In genomic region chrX:159526388-159526787, GRCm38 (mm10) we compare ENCODE assay signal across 9 mouse cellular contexts. TPM values are rescaled to one million over a fixed set of nuclear protein-coding genes. Genes with fewer than 3 reads are reported as not detected.
DNase-seq lines count a peak whose midpoint lies in the region; ATAC-seq and TF ChIP-seq lines count a peak whose summit lies in the region.
"Had no signal": no experiment of that assay in that cellular context is flagged by ENCODE, and none has a peak within 500 bp of the region (broad histone marks: within the 10 kb centered on the region; RNA-seq: fewer than 3 reads in every experiment).

Bclaf3 (plus strand) TSS chrX:159526688.

- no peak for TF ChIP-seq POLR2A in lung, adult 2 months (IDR thresholded peaks at IDR 0.05; ENCODE audit: borderline replicate concordance, extremely low read depth, low read depth, low read length)

- no peak within 1 kb of the TSS for H3K4me2 ChIP-seq in lung, postnatal 0 days (replicated peaks; ENCODE audit: low read depth, low read length)
- no peak within 1 kb of the TSS for H3K4me2 ChIP-seq in hindbrain, embryonic 14.5 days (replicated peaks)
- H3K4me2 ChIP-seq in neural tube, embryonic 15.5 days: no peak within 1 kb of the TSS
- H3K4me2 ChIP-seq: liver, embryonic 13.5 days had no signal

- no peak for TF ChIP-seq CTCF in lung, postnatal 0 days (IDR thresholded peaks at IDR 0.05)
- no peak for TF ChIP-seq CTCF in lung, adult 2 months (IDR thresholded peaks at IDR 0.05; ENCODE audit: insufficient read depth, low read length)

- WGBS in lung, postnatal 0 days: 78% methylated on average over 6 of the region's 6 CpGs
- 81% methylated on average over 6 of the region's 6 CpGs for WGBS in lung, adult 2 months
- WGBS in hindbrain, embryonic 14.5 days: 82% methylated on average over 6 of the region's 6 CpGs
- 86% methylated on average over 6 of the region's 6 CpGs for WGBS in neural tube, embryonic 15.5 days

- no peaks in the 10 kb centered on the region for H3K9me3 ChIP-seq in lung, postnatal 0 days (ENCODE audit: low read length)
- H3K9me3 ChIP-seq in hindbrain, embryonic 14.5 days (ENCODE audit: control insufficient read depth, low read length): no peaks in the 10 kb centered on the region
- no peaks in the 10 kb centered on the region for H3K9me3 ChIP-seq in neural tube, embryonic 15.5 days (replicated peaks)
- H3K9me3 ChIP-seq: liver, embryonic 13.5 days had no signal

- H3K36me3 ChIP-seq in lung, postnatal 0 days (ENCODE audit: insufficient read depth, low read length): no peaks in the 10 kb centered on the region
- no peaks in the 10 kb centered on the region for H3K36me3 ChIP-seq in hindbrain, embryonic 14.5 days (replicated peaks; ENCODE audit: control insufficient read depth, insufficient read depth)
- no peaks in the 10 kb centered on the region for H3K36me3 ChIP-seq in neural tube, embryonic 15.5 days
- H3K36me3 ChIP-seq: liver, embryonic 13.5 days had no signal

- H3K4me1 ChIP-seq in lung, postnatal 0 days (ENCODE audit: insufficient read depth, low read depth, low read length): no peaks in the 10 kb centered on the region
- H3K4me1 ChIP-seq in lung, adult 2 months (ENCODE audit: control insufficient read depth, insufficient read depth, low read length): no peaks in the 10 kb centered on the region
- no peaks in the 10 kb centered on the region for H3K4me1 ChIP-seq in hindbrain, embryonic 14.5 days (replicated peaks; ENCODE audit: control insufficient read depth, insufficient read depth, low read length)
- H3K4me1 ChIP-seq in neural tube, embryonic 15.5 days: no peaks in the 10 kb centered on the region
- H3K4me1 ChIP-seq: liver, embryonic 13.5 days had no signal

- no peaks in the 10 kb centered on the region for H3K27me3 ChIP-seq in lung, postnatal 0 days (replicated peaks; ENCODE audit: insufficient read depth, low read length)
- H3K27me3 ChIP-seq in hindbrain, embryonic 14.5 days (ENCODE audit: control insufficient read depth, insufficient read depth, low read length): no peaks in the 10 kb centered on the region; the same call in 1 of the 2 replicates
- 0 out of 2 replicates have a peak, but pooled peaks cover 5% of the 10 kb centered on the region for H3K27me3 ChIP-seq in neural tube, embryonic 15.5 days (replicated peaks)
- H3K27me3 ChIP-seq: liver, embryonic 13.5 days had no signal

- H3K27ac ChIP-seq in lung, postnatal 0 days (ENCODE audit: low read length): no peak within 1 kb of the TSS
- H3K27ac ChIP-seq in hindbrain, embryonic 14.5 days: no peak within 1 kb of the TSS
- H3K27ac ChIP-seq in neural tube, embryonic 15.5 days (replicated peaks): no peak within 1 kb of the TSS
- H3K27ac ChIP-seq: liver, embryonic 13.5 days had no signal

- no peak for DNase-seq in frontal cortex, adult 2 months (ENCODE audit: extremely low spot score in 1 of 2, low spot score in 1 of 2)
- DNase-seq in frontal cortex, postnatal 36 days (ENCODE audit: low spot score in 2 of 2): no peak
- no peak for DNase-seq in lung, postnatal 0 days (ENCODE audit: low spot score)
- DNase-seq in lung, adult 2 months: no peak
- DNase-seq in hindbrain, embryonic 14.5 days (ENCODE audit: low spot score): no peak
- no peak for DNase-seq in right cerebral cortex, adult 2 months (ENCODE audit: low spot score in 2 of 2)
- DNase-seq in cerebellum, postnatal 4 days (ENCODE audit: low spot score in 2 of 2): no peak
- DNase-seq: liver, embryonic 13.5 days had no signal

- ATAC-seq in lung, postnatal 0 days: no peak
- ATAC-seq in hindbrain, embryonic 14.5 days (ENCODE audit: low FRiP score): no peak
- no peak for ATAC-seq in neural tube, embryonic 15.5 days (ENCODE audit: low FRiP score)

- no peak within 1 kb of the TSS for H3K4me3 ChIP-seq in lung, postnatal 0 days (ENCODE audit: low read depth, low read length)
- no peak within 1 kb of the TSS for H3K4me3 ChIP-seq in lung, adult 2 months (replicated peaks; ENCODE audit: extremely low read depth, low read depth, low read length)
- no peak within 1 kb of the TSS for H3K4me3 ChIP-seq in hindbrain, embryonic 14.5 days (replicated peaks; ENCODE audit: low read length)
- H3K4me3 ChIP-seq in neural tube, embryonic 15.5 days (replicated peaks): no peak within 1 kb of the TSS
- H3K4me3 ChIP-seq: liver, embryonic 13.5 days had no signal

- H3K9ac ChIP-seq in lung, postnatal 0 days (replicated peaks; ENCODE audit: low read depth): no peak within 1 kb of the TSS
- H3K9ac ChIP-seq in hindbrain, embryonic 14.5 days: no peak within 1 kb of the TSS
- no peak within 1 kb of the TSS for H3K9ac ChIP-seq in neural tube, embryonic 15.5 days (replicated peaks)
- H3K9ac ChIP-seq: liver, embryonic 13.5 days had no signal

- no peak for TF ChIP-seq EP300 in lung, postnatal 0 days (IDR thresholded peaks at IDR 0.05)

RNA-seq across cellular contexts. Expression of gene Bclaf3, which starts in this region (rescaled TPM):
- polyA plus RNA-seq in frontal cortex, adult 2 months (2012; rRNA removed): 9.8 and 11.2 TPM in 2 replicates
- 11.7 and 12.6 TPM in 2 replicates for polyA plus RNA-seq in lung, postnatal 0 days (2015; fragmentation: Nextera tagmentation; extraction: Ambion mirVana)
- 1.8 and 3.4 TPM in 2 replicates for polyA plus RNA-seq in lung, adult 2 months (2012; rRNA removed)
- polyA plus RNA-seq in hindbrain, embryonic 14.5 days (2014; fragmentation: Nextera tagmentation; extraction: Ambion mirVana): 22.4 and 23.0 TPM in 2 replicates
- 20.6 and 21.4 TPM in 2 replicates for polyA plus RNA-seq in neural tube, embryonic 15.5 days (2015; fragmentation: Nextera tagmentation; extraction: Ambion mirVana)
